Mouse (Mus musculus) gastrocnemius, postnatal 36 days (tissue): ENCODE measurements around the gene Coa3. TPM values are rescaled to one million over a fixed set of nuclear protein-coding genes. Genes with fewer than 3 reads are reported as not detected.

Experiments
- DNase-seq, 2 experiments: peaks; one replicate each; pipeline ENCODE4 v3.0.0; 2022
- intact Hi-C: fragments of 180-260 bp; cut with DNase I; formaldehyde crosslinking; loops from one replicate; pipeline ENCODE4 v1.15.1; 2025
- total RNA-seq, 2 experiments: library from RNA; stranded (reverse); gene quantifications; 2 replicates each; pipeline ENCODE4 v1.2.3; 2021

Gene Coa3
- total RNA-seq, 2 experiments from 2014 or later: 64.3 to 71.4 TPM

GRCm38 (mm10) chr11:101230061-101230511 lies 48.8 kb downstream of the Coa3 start:
- peak; percentile 47 to 79 for DNase-seq
- intact Hi-C loops: no loop called here

GRCm38 (mm10) chr11:101229361-101229900 lies 49.5 kb downstream of the Coa3 start:
- peak in 1 of 2 experiments; percentile 72 for DNase-seq
- intact Hi-C loops: no loop called here

Other genes starting within 250 kb of the Coa3 start
- gene Naglu, start 209.1 kb downstream of the Coa3 start, total RNA-seq: 1 to 10 TPM; 3.2 to 3.5 TPM
- gene Hsd17b1, start 200.7 kb downstream of the Coa3 start, total RNA-seq: not detected
- gene Coasy, start 196.5 kb downstream of the Coa3 start, total RNA-seq: 1 to 10 TPM; 8.0 to 8.9 TPM
- gene Mlx, start 191.8 kb downstream of the Coa3 start, total RNA-seq: 10 to 100 TPM in 1 of 2 experiments, 1 to 10 TPM in 1; 8.8 to 12.4 TPM
- gene Psmc3ip, start 183.7 kb downstream of the Coa3 start, total RNA-seq: 1 to 10 TPM; 1.6 to 2.1 TPM
- gene Retreg3, start 159.2 kb downstream of the Coa3 start, total RNA-seq: 10 to 100 TPM; 29.6 to 29.7 TPM
- 10 to 100 TPM; 23.9 TPM for gene Tubg1, start 159.2 kb downstream of the Coa3 start, total RNA-seq
- gene Tubg2, start 123.2 kb downstream of the Coa3 start, total RNA-seq: 1 to 10 TPM; 2.3 to 2.6 TPM
- gene Cntnap1, start 108.6 kb downstream of the Coa3 start, total RNA-seq: 1 to 10 TPM; 1.1 to 2.1 TPM
- gene Plekhh3, start 107.8 kb downstream of the Coa3 start, total RNA-seq: 10 to 100 TPM; 22.4 to 27.6 TPM
- gene Ccr10, start 103.7 kb downstream of the Coa3 start, total RNA-seq: not detected
- 10 to 100 TPM; 20.5 to 23.8 TPM for gene Ezh1, start 52.7 kb downstream of the Coa3 start, total RNA-seq
- gene Ramp2, start 33.1 kb downstream of the Coa3 start, total RNA-seq: 10 to 100 TPM; 35.3 to 38.3 TPM
- gene Vps25, start 25.4 kb downstream of the Coa3 start, total RNA-seq: 10 to 100 TPM; 36.2 to 39.4 TPM
- gene Wnk4, start 18.5 kb downstream of the Coa3 start, total RNA-seq: under 1 TPM; 0.10 to 0.15 TPM
- under 1 TPM; 0.10 to 0.15 TPM for gene Cntd1, start 102 bp downstream of the Coa3 start, total RNA-seq
- gene Becn1, start 23.2 kb upstream of the Coa3 start, total RNA-seq: 10 to 100 TPM; 73.9 to 78.0 TPM
- 10 to 100 TPM; 54.1 to 57.8 TPM for gene Psme3, start 37.1 kb upstream of the Coa3 start, total RNA-seq
- gene Aoc2, start 45.9 kb upstream of the Coa3 start, total RNA-seq: 1 to 10 TPM in 1 of 2 experiments, under 1 TPM in 1; 0.92 to 1.2 TPM
- 1 to 10 TPM; 4.7 to 7.1 TPM for gene Aoc3, start 51.5 kb upstream of the Coa3 start, total RNA-seq
- gene G6pc, start 88.4 kb upstream of the Coa3 start, total RNA-seq: not detected
- 10 to 100 TPM; 10.5 to 19.4 TPM for gene Aarsd1, start 138.5 kb upstream of the Coa3 start, total RNA-seq
- gene Gm27029, start 145.7 kb upstream of the Coa3 start, total RNA-seq: 10 to 100 TPM in 1 of 2 experiments, 1 to 10 TPM in 1; 8.1 to 13.0 TPM
- 1 to 10 TPM; 6.7 to 7.9 TPM for gene Rundc1, start 146.0 kb upstream of the Coa3 start, total RNA-seq
- gene Ptges3l, start 146.2 kb upstream of the Coa3 start, total RNA-seq: 100 to 1,000 TPM in 1 of 2 experiments, 10 to 100 TPM in 1; 83.5 to 111 TPM
- 10 to 100 TPM; 35.1 to 42.1 TPM for gene Rpl27, start 163.2 kb upstream of the Coa3 start, total RNA-seq
- gene Ifi35, start 169.3 kb upstream of the Coa3 start, total RNA-seq: 10 to 100 TPM in 1 of 2 experiments, 1 to 10 TPM in 1; 9.1 to 13.0 TPM
- gene Rnd2, start 185.9 kb upstream of the Coa3 start, total RNA-seq: 1 to 10 TPM; 2.8 to 3.0 TPM
- gene Vat1, start 187.1 kb upstream of the Coa3 start, total RNA-seq: 10 to 100 TPM; 11.5 to 12.3 TPM